Mouse (Mus musculus) spleen, adult 2 months (tissue): ENCODE results near the gene Olfr552.

Experiments used
- CTCF ChIP-seq: fragments of 200-500 bp; IDR thresholded peaks from 2 replicates; pipeline ENCODE4 v1.5.1; 2011; ENCODE audit warnings: mild to moderate bottlenecking, inconsistent platforms; ENCODE audit not compliant: insufficient read depth, insufficient read length, insufficient replicate concordance; ENCODE audit errors: extremely low read depth
- POLR2A ChIP-seq: fragments of 200-500 bp; IDR thresholded peaks from 2 replicates; pipeline ENCODE4 v1.6.1; 2011; ENCODE audit warnings: low read depth, low read length, inconsistent platforms

- TF ChIP-seq CTCF (no peak), POLR2A (no peak)
Observed at GRCm38 (mm10) chr7:102638132-102638531, 40.6 kb downstream of the Olfr552 start, which contains the start of gene Olfr554.
